ENCODE assay signal across 11 mouse cellular contexts in genomic region chr5:64079462-64079817, GRCm38 (mm10). TPM values are rescaled to one million over a fixed set of nuclear protein-coding genes. Genes with fewer than 3 reads are reported as not detected.
DNase-seq lines count a peak whose midpoint lies in the region; ATAC-seq lines count a peak whose summit lies in the region.
"Had no signal": no experiment of that assay in that cellular context is flagged by ENCODE, and none has a peak within 500 bp of the region (broad histone marks: within the 10 kb centered on the region; RNA-seq: fewer than 3 reads in every experiment).

No protein-coding gene starts in this region.

- H3K27me3 ChIP-seq in forebrain, embryonic 10.5 days (ENCODE audit: poor library complexity, severe bottlenecking): no peaks in the 10 kb centered on the region
- no peaks in the 10 kb centered on the region for H3K27me3 ChIP-seq in forebrain, embryonic 11.5 days (ENCODE audit: control insufficient read depth, insufficient read depth, low read length)
- no peaks in the 10 kb centered on the region for H3K27me3 ChIP-seq in kidney, embryonic 15.5 days
- H3K27me3 ChIP-seq in embryonic facial prominence, embryonic 15.5 days: no peaks in the 10 kb centered on the region
- H3K27me3 ChIP-seq in stomach, embryonic 14.5 days (ENCODE audit: control insufficient read depth, insufficient read depth, low read length): no peaks in the 10 kb centered on the region

- WGBS in forebrain, embryonic 10.5 days: 87% methylated on average over 4 of the region's 4 CpGs
- 89% methylated on average over 4 of the region's 4 CpGs for WGBS in forebrain, embryonic 11.5 days
- WGBS in kidney, embryonic 15.5 days: 62% methylated on average over 4 of the region's 4 CpGs
- WGBS in embryonic facial prominence, embryonic 15.5 days: 51% methylated on average over 4 of the region's 4 CpGs
- WGBS in stomach, embryonic 14.5 days: 59% methylated on average over 4 of the region's 4 CpGs

- H3K4me1 ChIP-seq in forebrain, embryonic 10.5 days: peaks cover 8% of the 10 kb centered on the region
- H3K4me1 ChIP-seq in forebrain, embryonic 11.5 days (replicated peaks; ENCODE audit: control insufficient read depth, insufficient read depth, low read length): no peaks in the 10 kb centered on the region
- 0 out of 2 replicates have a peak, but pooled peaks cover 7% of the 10 kb centered on the region for H3K4me1 ChIP-seq in kidney, embryonic 15.5 days
- H3K4me1 ChIP-seq in embryonic facial prominence, embryonic 15.5 days: 0 out of 2 replicates have a peak, but pooled peaks cover 2% of the 10 kb centered on the region
- 0 out of 2 replicates have a peak, but pooled peaks cover 2% of the 10 kb centered on the region for H3K4me1 ChIP-seq in stomach, embryonic 14.5 days (ENCODE audit: control insufficient read depth, insufficient read depth, low read length)

- H3K27ac ChIP-seq in forebrain, embryonic 10.5 days: peak overlapping the region; percentile 35; the same call in 1 of the 2 replicates
- no peak overlapping the region for H3K27ac ChIP-seq in forebrain, embryonic 11.5 days (ENCODE audit: low read depth, low read length)
- 0 out of 2 replicates have a peak overlapping the region, but pooled peaks have one; percentile 32 for H3K27ac ChIP-seq in kidney, embryonic 15.5 days
- H3K27ac ChIP-seq in embryonic facial prominence, embryonic 15.5 days (replicated peaks): peak overlapping the region; percentile 68
- H3K27ac ChIP-seq in stomach, embryonic 14.5 days (ENCODE audit: low read length): peak overlapping the region; percentile 68
- H3K27ac ChIP-seq: gastrocnemius, adult 2 months; liver, embryonic 14.5 days had no signal

- no peak for ATAC-seq in forebrain, embryonic 11.5 days (replicated peaks; ENCODE audit: low FRiP score)
- ATAC-seq in kidney, embryonic 15.5 days (replicated peaks; ENCODE audit: low FRiP score): no peak
- ATAC-seq in embryonic facial prominence, embryonic 15.5 days (ENCODE audit: insufficient number of reproducible peaks, low FRiP score, low TSS enrichment, low read depth): no peak
- ATAC-seq in stomach, embryonic 14.5 days (ENCODE audit: insufficient number of reproducible peaks, insufficient read depth, low FRiP score, low read depth): no peak

- H3K9me3 ChIP-seq in forebrain, embryonic 10.5 days: no peaks in the 10 kb centered on the region
- no peaks in the 10 kb centered on the region for H3K9me3 ChIP-seq in forebrain, embryonic 11.5 days (ENCODE audit: control insufficient read depth, low read length)
- H3K9me3 ChIP-seq in kidney, embryonic 15.5 days (replicated peaks): no peaks in the 10 kb centered on the region
- no peaks in the 10 kb centered on the region for H3K9me3 ChIP-seq in embryonic facial prominence, embryonic 15.5 days (replicated peaks)
- no peaks in the 10 kb centered on the region for H3K9me3 ChIP-seq in stomach, embryonic 14.5 days (ENCODE audit: control insufficient read depth, low read depth, low read length)

- no peak overlapping the region for H3K9ac ChIP-seq in forebrain, embryonic 11.5 days (ENCODE audit: low read length)
- H3K9ac ChIP-seq in kidney, embryonic 15.5 days: no peak overlapping the region
- H3K9ac ChIP-seq in embryonic facial prominence, embryonic 15.5 days: no peak overlapping the region
- no peak overlapping the region for H3K9ac ChIP-seq in stomach, embryonic 14.5 days (replicated peaks; ENCODE audit: low read depth, low read length)
- H3K9ac ChIP-seq: liver, embryonic 14.5 days had no signal

- no peak overlapping the region for H3K4me3 ChIP-seq in forebrain, embryonic 10.5 days
- no peak overlapping the region for H3K4me3 ChIP-seq in forebrain, embryonic 11.5 days (ENCODE audit: low read depth, low read length)
- H3K4me3 ChIP-seq in kidney, embryonic 15.5 days (replicated peaks): no peak overlapping the region
- no peak overlapping the region for H3K4me3 ChIP-seq in embryonic facial prominence, embryonic 15.5 days (replicated peaks)
- no peak overlapping the region for H3K4me3 ChIP-seq in stomach, embryonic 14.5 days (ENCODE audit: low read depth, low read length)
- H3K4me3 ChIP-seq: gastrocnemius, adult 2 months had no signal

- H3K36me3 ChIP-seq in forebrain, embryonic 10.5 days (replicated peaks): no peaks in the 10 kb centered on the region
- no peaks in the 10 kb centered on the region for H3K36me3 ChIP-seq in forebrain, embryonic 11.5 days (ENCODE audit: control insufficient read depth, insufficient read depth, low read length)
- no peaks in the 10 kb centered on the region for H3K36me3 ChIP-seq in kidney, embryonic 15.5 days
- H3K36me3 ChIP-seq in embryonic facial prominence, embryonic 15.5 days: no peaks in the 10 kb centered on the region
- H3K36me3 ChIP-seq in stomach, embryonic 14.5 days (ENCODE audit: control insufficient read depth, insufficient read depth, low read length): no peaks in the 10 kb centered on the region

- no peak overlapping the region for H3K4me2 ChIP-seq in forebrain, embryonic 11.5 days (ENCODE audit: low read depth, low read length, severe bottlenecking)
- no peak overlapping the region for H3K4me2 ChIP-seq in kidney, embryonic 15.5 days
- H3K4me2 ChIP-seq in embryonic facial prominence, embryonic 15.5 days (replicated peaks): no peak overlapping the region
- H3K4me2 ChIP-seq in stomach, embryonic 14.5 days (replicated peaks; ENCODE audit: low read depth, low read length): no peak overlapping the region

- DNase-seq in forebrain, embryonic 10.5 days (ENCODE audit: extremely low spot score, low spot score): no peak
- DNase-seq in forebrain, embryonic 11.5 days (ENCODE audit: low spot score): no peak
- DNase-seq in kidney, postnatal 4 days: no peak
- no peak for DNase-seq in right cerebral cortex, postnatal 10 days (ENCODE audit: low spot score in 2 of 2)
- DNase-seq in frontal cortex, adult 2 months (ENCODE audit: extremely low spot score in 1 of 2, low spot score in 1 of 2): no peak
- DNase-seq: cerebellum, adult 9-11 months; gastrocnemius, adult 2 months had no signal

RNA-seq across cellular contexts. Expression of gene Pgm2, which starts 13.3 kb away (rescaled TPM):
- polyA plus RNA-seq in forebrain, embryonic 10.5 days (2016; fragmentation: Nextera tagmentation; extraction: Ambion mirVana): 25.8 and 27.0 TPM in 2 replicates
- polyA plus RNA-seq in forebrain, embryonic 11.5 days (2014; fragmentation: Nextera tagmentation; extraction: Ambion mirVana): 27.7 and 29.7 TPM in 2 replicates
- 38.1 and 39.0 TPM in 2 replicates for polyA plus RNA-seq in kidney, embryonic 15.5 days (2015; fragmentation: Nextera tagmentation; extraction: Ambion mirVana)
- polyA plus RNA-seq in embryonic facial prominence, embryonic 15.5 days (2015; fragmentation: Nextera tagmentation; extraction: Ambion mirVana): 30.7 and 31.6 TPM in 2 replicates
- 33.2 and 34.4 TPM in 2 replicates for polyA plus RNA-seq in stomach, embryonic 14.5 days (2014; fragmentation: Nextera tagmentation; extraction: Ambion mirVana)
- 8.3 and 9.2 TPM in 2 replicates for polyA plus RNA-seq in frontal cortex, adult 2 months (2012; rRNA removed)
